Mouse (Mus musculus) C2C12 (cell line): Measurements from ENCODE around the gene Kifc1. TPM values are rescaled to one million over a fixed set of nuclear protein-coding genes. Genes with fewer than 3 reads are reported as not detected.
"Not testable (repeated sequence)": the region's sequence is repeated elsewhere in the genome, so short reads cannot be mapped to it uniquely, and the experiment has no call there.

ENCODE experiments used
- H3K27me3 ChIP-seq: one replicate; pipeline ENCODE4 v1.6.1; 2011; ENCODE audit not compliant: control insufficient read depth, insufficient read depth, insufficient read length
- H3K36me3 ChIP-seq: one replicate; pipeline ENCODE4 v1.6.1; 2011; ENCODE audit not compliant: control insufficient read depth, insufficient read depth
- H3K4me3 ChIP-seq: one replicate; pipeline ENCODE4 v1.5.1; 2011; ENCODE audit warnings: mild to moderate bottlenecking, control low read depth; ENCODE audit not compliant: poor library complexity, insufficient read depth, severe bottlenecking
- H3K79me2 ChIP-seq: one replicate; pipeline ENCODE4 v1.6.1; 2011; ENCODE audit not compliant: control insufficient read depth, insufficient read depth
- H3K79me3 ChIP-seq: one replicate; pipeline ENCODE4 v1.6.1; 2011; ENCODE audit warnings: low read depth, control low read depth
- H3ac ChIP-seq: one replicate; pipeline ENCODE3; 2011; ENCODE audit warnings: low read depth; ENCODE audit not compliant: control insufficient read depth, insufficient read length
- CEBPB ChIP-seq: IDR thresholded peaks from one replicate; pipeline ENCODE4 v1.6.1; 2011; ENCODE audit warnings: low read depth, mild to moderate bottlenecking, control low read depth, moderate library complexity
- CTCF ChIP-seq: IDR thresholded peaks from one replicate; pipeline ENCODE4 v1.5.1; 2011; ENCODE audit not compliant: control insufficient read depth, insufficient read depth, insufficient read length
- FOSL1 ChIP-seq: IDR thresholded peaks from one replicate; pipeline ENCODE4 v1.8.0; 2011; ENCODE audit warnings: mild to moderate bottlenecking, low read length; ENCODE audit not compliant: poor library complexity, insufficient read depth, severe bottlenecking
- MAX ChIP-seq: IDR thresholded peaks from one replicate; pipeline ENCODE4 v1.6.1; 2011; ENCODE audit warnings: mild to moderate bottlenecking, control low read depth
- MYOD1 ChIP-seq: IDR thresholded peaks from one replicate; pipeline ENCODE4 v1.6.1; 2011; ENCODE audit warnings: low read depth; ENCODE audit not compliant: control insufficient read depth, insufficient read length
- MYOG ChIP-seq: IDR thresholded peaks from one replicate; pipeline ENCODE4 v1.6.1; 2011; ENCODE audit not compliant: control insufficient read depth, insufficient read length; ENCODE audit errors: extremely low read depth
- USF1 ChIP-seq: IDR thresholded peaks from one replicate; pipeline ENCODE4 v1.6.1; 2011; ENCODE audit warnings: low read depth, mild to moderate bottlenecking, control low read depth, moderate library complexity
- polyA plus RNA-seq: library from polyadenylated mRNA; unstranded; fragments of >200 nt; fragmentation: generic; extraction: Trizol; gene quantifications from one replicate; pipeline ENCODE4 v1.2.1, GENCODE M21; 2012; ENCODE audit warnings: missing spikeins

Kifc1 gene
- polyA plus RNA-seq, 1 experiment = 68.6 TPM

DNA sequence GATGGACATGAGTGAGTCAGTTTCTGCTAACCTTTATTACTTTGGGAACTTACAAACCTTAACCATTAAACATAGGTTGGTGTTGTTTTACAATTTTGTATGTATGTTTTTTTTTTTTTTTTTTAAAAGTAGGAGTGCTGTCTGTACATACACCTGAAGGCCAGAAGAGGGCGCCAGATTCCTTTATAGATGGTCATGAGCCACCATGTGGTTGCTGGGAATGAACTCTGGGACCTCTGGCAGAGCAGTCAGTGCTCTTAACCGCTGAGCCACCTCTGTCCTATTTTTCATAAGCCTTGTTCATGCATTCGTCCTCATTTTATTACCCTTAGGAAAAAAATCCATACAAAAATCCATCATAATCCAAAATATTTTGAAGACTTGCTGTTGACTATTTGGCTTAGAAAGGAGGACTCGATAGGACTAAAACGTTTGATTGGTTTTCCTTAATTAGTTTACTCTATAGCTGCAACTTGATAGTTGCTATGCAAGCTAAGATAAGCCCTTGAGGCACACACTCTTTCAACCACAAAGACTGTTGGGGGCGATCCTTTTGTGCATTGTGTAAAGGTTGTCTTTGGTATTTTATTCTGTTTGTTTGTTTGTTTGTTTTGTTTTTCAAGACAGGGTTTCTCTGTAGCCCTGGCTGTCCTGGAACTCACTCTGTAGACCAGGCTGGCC, 6.8 kb upstream of the Kifc1 start:
- H3K27me3 ChIP-seq = no peaks in the 10 kb centered on the region
- TF ChIP-seq CEBPB (no peak), MAX (peak; percentile 36), CTCF (peak; percentile 25)
- H3K79me2 ChIP-seq = no peaks in the 10 kb centered on the region
- no peaks in the 10 kb centered on the region for H3K79me3 ChIP-seq
- no peak overlapping the region for H3ac ChIP-seq
- no peaks in the 10 kb centered on the region for H3K36me3 ChIP-seq
- no peak overlapping the region for H3K4me3 ChIP-seq

DNA sequence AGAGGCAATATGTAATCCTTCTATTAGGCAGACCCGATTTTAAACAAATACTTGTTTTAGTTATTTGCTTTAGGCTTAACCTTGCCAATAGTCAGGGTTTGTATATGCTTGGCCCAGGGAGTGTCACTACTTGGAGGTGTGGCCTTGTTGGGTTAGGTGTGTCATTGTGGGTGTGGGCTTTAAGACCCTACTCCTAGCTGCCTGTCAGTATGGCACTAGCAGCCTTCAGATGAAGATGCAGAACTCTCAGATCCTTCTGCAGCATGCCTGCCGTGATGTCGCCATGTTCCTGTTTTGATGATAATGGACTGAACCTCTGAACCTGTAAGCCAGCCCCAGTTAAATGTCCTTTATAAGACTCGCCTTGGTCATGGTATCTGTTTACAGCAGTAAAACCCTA, 2.5 kb upstream of the Kifc1 start:
- Histone ChIP-seq H3K79me3 (peaks cover 14% of the 10 kb centered on the region), H3K79me2 (peaks cover 22% of the 10 kb centered on the region)
- not testable (repeated sequence) for H3ac ChIP-seq, H3K4me3 ChIP-seq, H3K27me3 ChIP-seq, H3K36me3 ChIP-seq

DNA sequence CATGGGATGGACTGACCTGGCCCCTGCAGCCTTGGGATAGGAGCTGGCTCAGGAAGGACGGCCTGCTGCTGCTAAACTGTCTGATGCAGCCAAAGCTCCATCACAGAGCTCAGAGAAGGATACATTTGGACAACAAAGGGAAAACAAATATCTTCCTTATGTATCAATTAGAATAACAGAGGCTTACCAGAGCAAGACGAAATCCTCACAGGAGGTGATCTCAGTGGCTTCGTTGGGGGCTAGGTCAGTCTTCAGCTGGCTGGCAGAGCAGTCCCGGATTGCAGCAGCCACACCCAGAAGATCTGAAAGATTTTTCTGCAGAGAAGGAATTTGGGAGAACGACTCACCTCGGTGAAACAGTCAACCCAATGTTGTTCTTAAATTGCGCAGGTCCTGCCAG, 2.0 kb upstream of the Kifc1 start:
- Histone ChIP-seq H3K27me3 (no peaks in the 10 kb centered on the region), H3K79me3 (peaks cover 19% of the 10 kb centered on the region), H3ac (no peak overlapping the region), H3K36me3 (no peaks in the 10 kb centered on the region), H3K4me3 (no peak overlapping the region), H3K79me2 (peaks cover 27% of the 10 kb centered on the region)
- no peak for TF ChIP-seq FOSL1
- no peak for TF ChIP-seq USF1
- TF ChIP-seq MYOG = no peak
- TF ChIP-seq CEBPB = no peak
- TF ChIP-seq MAX = no peak
- no peak for TF ChIP-seq CTCF
- TF ChIP-seq MYOD1 = no peak

DNA sequence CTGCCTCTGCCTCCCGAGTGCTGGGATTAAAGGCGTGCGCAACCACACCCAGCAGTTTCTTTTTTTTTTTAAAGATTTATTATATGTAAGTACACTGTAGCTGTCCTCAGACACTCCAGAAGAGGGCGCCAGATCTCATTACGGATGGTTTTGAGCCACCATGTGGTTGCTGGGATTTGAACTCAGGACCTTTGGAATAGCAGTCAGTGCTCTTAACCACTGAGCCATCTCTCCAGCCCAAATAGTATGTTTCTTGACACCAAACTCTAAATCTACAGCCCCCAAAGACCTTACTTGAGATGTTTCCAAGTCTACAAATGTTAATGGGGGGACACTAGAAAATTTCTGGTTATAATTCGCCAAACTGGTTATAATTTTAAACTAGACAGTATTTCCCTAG, 1.4 kb upstream of the Kifc1 start:
- not testable (repeated sequence) for H3K36me3 ChIP-seq, H3K4me3 ChIP-seq, H3K27me3 ChIP-seq, H3ac ChIP-seq
- Histone ChIP-seq H3K79me3 (peaks cover 23% of the 10 kb centered on the region), H3K79me2 (peaks cover 33% of the 10 kb centered on the region)

DNA sequence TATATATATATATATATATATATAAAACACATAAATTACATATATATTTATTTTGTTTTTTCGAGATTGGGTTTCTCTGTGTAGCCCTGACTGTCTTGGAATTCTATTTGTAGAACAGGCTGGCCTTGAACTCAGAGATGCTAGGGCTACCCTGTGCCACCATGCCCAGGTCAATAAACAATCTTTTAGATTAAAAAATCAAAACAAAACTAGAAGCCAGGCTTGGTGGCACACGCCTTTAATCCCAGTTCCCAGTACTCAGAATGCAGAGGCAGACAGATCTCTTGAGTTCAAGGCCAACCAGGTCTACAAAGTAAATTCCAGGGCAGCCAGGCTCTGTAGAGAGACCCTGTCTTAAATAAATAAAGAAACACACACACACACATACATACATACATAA, 896 bp upstream of the Kifc1 start:
- H3K36me3 ChIP-seq = peaks cover 5% of the 10 kb centered on the region

DNA sequence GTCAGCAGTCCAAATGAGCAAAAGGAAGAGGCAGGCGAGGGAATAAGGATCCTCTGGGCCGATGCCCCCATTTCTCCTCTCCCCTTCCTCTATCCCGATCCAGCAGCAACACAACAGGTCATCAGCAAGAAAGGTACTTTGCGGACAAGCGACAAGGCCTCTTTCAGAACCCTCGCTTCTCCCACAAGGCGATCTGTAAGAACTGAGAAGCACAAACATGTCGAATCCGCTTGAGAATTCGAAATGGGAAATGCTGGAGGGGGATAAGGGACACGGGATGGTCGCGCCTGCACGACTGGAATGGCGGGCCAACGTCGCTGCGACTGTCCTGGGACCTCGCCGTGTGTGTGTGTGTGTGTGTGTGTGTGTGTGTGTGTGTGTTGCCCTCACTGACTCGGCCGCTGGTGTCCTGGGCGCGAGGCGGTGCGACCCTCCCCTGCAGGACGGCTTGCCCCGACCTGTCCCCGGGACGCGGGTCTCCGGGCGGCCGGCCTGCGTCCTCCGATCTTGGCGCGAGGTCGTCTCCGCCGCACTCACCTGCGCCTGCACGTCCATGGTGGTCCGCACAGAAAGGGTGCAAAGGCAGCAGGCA, 424 bp downstream of the Kifc1 start:
- peaks cover 25% of the 10 kb centered on the region for H3K79me3 ChIP-seq
- H3K27me3 ChIP-seq, H3K36me3 ChIP-seq: not testable (repeated sequence)
- H3ac ChIP-seq = peak overlapping the region; percentile 77
- H3K4me3 ChIP-seq = peak overlapping the region; percentile 65
- peaks cover 44% of the 10 kb centered on the region for H3K79me2 ChIP-seq

More for the DNA sequence above, 896 bp upstream of the Kifc1 start:
- TF ChIP-seq FOSL1 (no peak), MYOG (no peak), USF1 (no peak), CTCF (no peak), CEBPB (no peak), MYOD1 (no peak), MAX (no peak)
- peaks cover 38% of the 10 kb centered on the region for H3K79me2 ChIP-seq
- no peak overlapping the region for H3ac ChIP-seq
- no peak overlapping the region for H3K4me3 ChIP-seq
- peaks cover 25% of the 10 kb centered on the region for H3K79me3 ChIP-seq
- H3K27me3 ChIP-seq = no peaks in the 10 kb centered on the region

DNA sequence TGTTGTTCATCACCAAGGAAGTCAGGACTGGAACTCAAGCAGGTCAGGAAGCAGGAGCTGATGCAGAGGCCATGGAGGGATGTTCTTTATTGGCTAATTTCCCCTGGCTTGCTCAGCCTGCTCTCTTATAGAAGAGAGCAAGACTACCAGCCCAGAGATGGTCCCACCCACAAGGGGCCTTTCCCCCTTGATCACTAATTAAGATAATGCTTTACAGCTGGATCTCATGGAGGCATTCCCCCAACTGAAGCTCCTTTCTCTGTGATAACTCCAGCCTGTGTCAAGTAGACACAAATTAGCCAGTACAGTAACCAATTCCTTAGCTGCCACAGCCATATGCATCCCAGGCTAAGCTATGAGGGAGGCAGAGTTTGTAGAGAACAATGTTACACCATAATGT, 2.2 kb downstream of the Kifc1 start:
- peaks cover 44% of the 10 kb centered on the region for H3K79me2 ChIP-seq
- H3K4me3 ChIP-seq, H3K27me3 ChIP-seq, H3K36me3 ChIP-seq, H3ac ChIP-seq: not testable (repeated sequence)
- H3K79me3 ChIP-seq = peaks cover 25% of the 10 kb centered on the region

DNA sequence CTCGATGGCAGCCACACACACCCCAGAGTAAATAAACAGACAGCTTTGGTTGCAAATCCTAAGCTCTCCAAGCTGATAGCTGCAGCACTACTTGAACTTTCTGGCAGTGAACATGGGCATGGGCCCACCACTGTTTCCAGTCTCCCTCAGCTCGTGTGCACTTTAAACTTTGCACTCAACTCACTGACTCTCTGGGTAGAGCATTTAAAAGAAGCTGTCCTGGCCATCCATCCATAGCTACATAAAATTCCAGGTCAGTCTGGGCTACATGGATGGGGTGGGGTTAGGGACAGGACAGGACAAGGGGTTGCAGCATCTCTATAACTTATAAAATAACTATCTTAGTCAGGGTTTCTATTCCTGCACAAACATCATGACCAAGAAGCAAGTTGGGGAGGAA, 2.7 kb downstream of the Kifc1 start:
- Histone ChIP-seq H3K79me3 (peaks cover 25% of the 10 kb centered on the region), H3K79me2 (peaks cover 44% of the 10 kb centered on the region)
- not testable (repeated sequence) for H3ac ChIP-seq, H3K4me3 ChIP-seq, H3K36me3 ChIP-seq, H3K27me3 ChIP-seq

DNA sequence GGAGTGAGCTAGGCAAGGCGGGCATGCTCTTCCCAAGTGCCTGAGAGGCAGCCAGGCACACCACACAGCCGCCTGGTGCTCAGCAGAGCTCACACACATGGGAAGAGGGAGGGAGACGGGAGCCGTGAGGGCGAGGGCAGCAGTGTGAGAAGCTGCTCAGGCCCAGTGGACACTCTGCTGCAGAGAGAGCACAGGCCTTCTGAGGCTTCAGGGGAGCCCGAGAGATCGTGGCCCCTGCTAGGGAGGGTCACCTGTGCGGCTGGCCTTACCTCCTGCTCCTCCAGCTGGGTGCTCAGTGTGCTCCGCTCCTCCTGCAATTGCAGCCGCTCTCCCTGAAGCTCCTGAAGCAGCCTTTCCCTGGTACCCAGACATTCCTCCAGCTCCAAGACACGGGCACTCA, 6.1 kb downstream of the Kifc1 start:
- peaks cover 24% of the 10 kb centered on the region for H3K36me3 ChIP-seq
- peaks cover 22% of the 10 kb centered on the region for H3K79me3 ChIP-seq

DNA sequence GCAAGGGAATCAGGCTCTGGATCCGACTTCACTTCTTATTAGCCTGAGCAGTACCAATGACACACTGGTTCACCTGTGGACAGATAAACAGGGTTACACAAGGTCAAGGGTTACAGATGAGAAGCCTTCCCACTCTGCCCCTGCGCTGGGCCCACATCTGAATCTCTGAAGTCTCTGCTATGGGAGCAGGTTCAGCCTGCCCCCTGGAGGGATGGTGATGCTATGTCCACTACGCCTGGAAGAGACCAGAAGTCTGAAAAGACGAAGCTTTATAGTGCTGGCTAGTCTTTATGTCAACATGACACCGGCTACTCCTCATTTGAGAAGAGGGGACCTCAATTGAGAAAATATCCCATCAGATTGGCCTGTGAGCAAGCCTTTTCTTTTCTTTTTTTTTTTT, 14.7 kb downstream of the Kifc1 start:
- not testable (repeated sequence) for H3K27me3 ChIP-seq, H3ac ChIP-seq, H3K79me2 ChIP-seq, H3K4me3 ChIP-seq, H3K79me3 ChIP-seq
- H3K36me3 ChIP-seq = peaks cover 32% of the 10 kb centered on the region

More for the DNA sequence above, 6.1 kb downstream of the Kifc1 start:
- H3K4me3 ChIP-seq, H3K27me3 ChIP-seq, H3ac ChIP-seq: not testable (repeated sequence)
- H3K79me2 ChIP-seq = peaks cover 36% of the 10 kb centered on the region
